Mouse (Mus musculus): Measurements from ENCODE around the gene Foxj2.
A peak's percentile ranks its signal among the peaks of the same experiment; 100 is the strongest.

The Foxj2 gene

GRCm38 (mm10) chr6:122819306-122820070, at the start of gene Foxj2:
Gene Foxj2 (plus strand): TSS chr6:122819914.
- DNase-seq (ENCODE audit: low spot score), result peak; percentile 68

GRCm38 (mm10) chr6:122770760-122771315, 48.9 kb upstream of the Foxj2 start:
- no peak for DNase-seq (ENCODE audit: low spot score)

- no peak for DNase-seq (ENCODE audit: low spot score)
Observed at GRCm38 (mm10) chr6:122772701-122773100, 47.0 kb upstream of the Foxj2 start.

GRCm38 (mm10) chr6:122774345-122774744, 45.4 kb upstream of the Foxj2 start:
- DNase-seq (ENCODE audit: low spot score), result no peak

- DNase-seq (ENCODE audit: low spot score), result no peak
Observed at GRCm38 (mm10) chr6:122776040-122776439, 43.7 kb upstream of the Foxj2 start.

- no peak for DNase-seq (ENCODE audit: low spot score)
Observed at GRCm38 (mm10) chr6:122779916-122780315, 39.8 kb upstream of the Foxj2 start.

GRCm38 (mm10) chr6:122781167-122781566, 38.5 kb upstream of the Foxj2 start:
- no peak for DNase-seq (ENCODE audit: low spot score)

- DNase-seq (ENCODE audit: low spot score), result no peak
Observed at GRCm38 (mm10) chr6:122782164-122782563, 37.5 kb upstream of the Foxj2 start.

GRCm38 (mm10) chr6:122784866-122785265, 34.8 kb upstream of the Foxj2 start:
- DNase-seq (ENCODE audit: low spot score), result no peak

GRCm38 (mm10) chr6:122786275-122786674, 33.4 kb upstream of the Foxj2 start:
- peak; percentile 80 for DNase-seq (ENCODE audit: low spot score)

GRCm38 (mm10) chr6:122795254-122795935, 24.3 kb upstream of the Foxj2 start:
- DNase-seq (ENCODE audit: low spot score), result no peak

- DNase-seq (ENCODE audit: low spot score), result no peak
Observed at GRCm38 (mm10) chr6:122800640-122801300, 18.9 kb upstream of the Foxj2 start.

GRCm38 (mm10) chr6:122801301-122801800, 18.4 kb upstream of the Foxj2 start, which contains the start of gene Slc2a3:
Gene Slc2a3 (minus strand): TSS chr6:122801640.
- DNase-seq (ENCODE audit: low spot score), result peak; percentile 76

GRCm38 (mm10) chr6:122801801-122802514, 17.8 kb upstream of the Foxj2 start:
- peak; percentile 61 for DNase-seq (ENCODE audit: low spot score)

- peak; percentile 88 for DNase-seq (ENCODE audit: low spot score)
Observed at GRCm38 (mm10) chr6:122804418-122804817, 15.3 kb upstream of the Foxj2 start.

GRCm38 (mm10) chr6:122810022-122810614, 9.6 kb upstream of the Foxj2 start:
- no peak for DNase-seq (ENCODE audit: low spot score)

GRCm38 (mm10) chr6:122810615-122811279, 9.0 kb upstream of the Foxj2 start:
- DNase-seq (ENCODE audit: low spot score), result peak; percentile 98

- peak; percentile 89 for DNase-seq (ENCODE audit: low spot score)
Observed at GRCm38 (mm10) chr6:122811280-122811652, 8.4 kb upstream of the Foxj2 start.

- DNase-seq (ENCODE audit: low spot score), result peak; percentile 83
Observed at GRCm38 (mm10) chr6:122811771-122812600, 7.7 kb upstream of the Foxj2 start.

- DNase-seq (ENCODE audit: low spot score), result no peak
Observed at GRCm38 (mm10) chr6:122812716-122813115, 7.0 kb upstream of the Foxj2 start.
